Mouse (Mus musculus): Measurements from ENCODE around the gene Psma4.

GRCm38 (mm10) chr9:54931765-54932164 is 18.8 kb upstream of the Psma4 start:
- TF ChIP-seq POLR2A (IDR thresholded peaks at IDR 0.05; ENCODE audit: low read depth, low read length) (no peak), CTCF (IDR thresholded peaks at IDR 0.05; ENCODE audit: extremely low read depth, insufficient read depth, insufficient read length, insufficient replicate concordance) (no peak)
